Mouse (Mus musculus): ENCODE data around the gene Rps7. TPM values are rescaled to one million over a fixed set of nuclear protein-coding genes. Genes with fewer than 3 reads are reported as not detected.

The Rps7 gene
- 537 and 647 TPM in 2 replicates for polyA plus RNA-seq (2014; fragmentation: Nextera tagmentation; extraction: Ambion mirVana)

DNA sequence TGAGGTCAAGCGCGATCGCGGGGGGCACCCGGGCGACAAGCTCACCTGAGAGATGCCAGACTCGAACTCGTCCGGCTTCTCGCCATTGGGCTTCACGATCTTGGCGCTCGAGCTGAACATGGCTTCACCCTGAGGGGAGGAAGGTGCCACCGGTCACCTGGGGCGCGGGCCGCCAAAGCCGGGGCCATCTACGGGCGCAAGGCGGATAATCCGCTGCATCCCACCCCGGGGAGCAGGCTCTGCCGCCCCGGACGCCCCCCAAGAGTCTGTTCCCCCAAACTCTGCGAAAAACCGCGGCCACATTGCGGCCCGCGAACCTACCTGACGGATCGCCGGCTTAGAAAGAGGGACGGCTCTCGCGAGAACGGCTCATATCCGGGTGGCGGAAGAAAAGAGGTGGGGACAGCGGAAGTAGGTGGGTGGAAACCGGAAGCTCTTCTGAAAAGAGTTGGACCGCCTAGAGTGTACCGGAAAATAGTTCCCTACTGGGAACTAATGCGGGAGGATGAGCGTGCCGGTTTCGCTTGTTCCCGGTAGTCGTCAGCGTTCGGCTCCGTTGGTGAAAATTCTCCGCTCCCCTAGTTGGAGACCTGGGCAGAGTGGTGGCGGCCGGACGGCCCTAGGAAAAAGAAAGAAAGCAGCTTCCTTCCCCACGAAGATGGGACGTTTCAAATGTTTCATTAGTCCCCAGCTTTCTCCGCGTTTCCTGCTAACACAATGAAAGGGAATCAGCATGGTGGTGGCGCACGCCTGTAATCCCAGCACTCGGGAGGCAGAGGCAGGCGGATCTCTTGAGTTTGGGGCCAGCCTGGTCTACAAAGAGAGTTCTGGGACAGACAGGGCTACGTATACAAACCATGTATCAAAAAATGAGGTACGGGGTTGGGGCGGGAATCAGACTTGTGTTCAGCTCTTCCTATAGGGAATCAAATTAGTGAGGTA, at the start of gene Rps7:
Gene Rps7 (minus strand): TSS at position 419 of the 942 bp plus-strand sequence.
- no peaks in the 10 kb centered on the region for H3K9me3 ChIP-seq (ENCODE audit: control insufficient read depth, low read length)
- H3K9ac ChIP-seq (replicated peaks; ENCODE audit: low read depth, low read length), result peak within 1 kb of the TSS; percentile 94
- H3K4me2 ChIP-seq (ENCODE audit: low read depth, low read length), result peak within 1 kb of the TSS; percentile 60
- H3K36me3 ChIP-seq (ENCODE audit: control insufficient read depth, insufficient read depth, low read length), result peaks cover 29% of the 10 kb centered on the region
- 6% methylated on average over 69 of the region's 69 CpGs for WGBS
- peaks cover 8% of the 10 kb centered on the region for H3K4me1 ChIP-seq (ENCODE audit: control insufficient read depth, insufficient read depth, low read length)
- ATAC-seq (ENCODE audit: low read depth), result peak; percentile 98
- H3K27me3 ChIP-seq (ENCODE audit: control insufficient read depth, insufficient read depth, low read length), result no peaks in the 10 kb centered on the region
- H3K27ac ChIP-seq (ENCODE audit: low read depth, low read length), result peak within 1 kb of the TSS; percentile 87
- peak within 1 kb of the TSS; percentile 86 for H3K4me3 ChIP-seq (ENCODE audit: low read depth, low read length)

DNA sequence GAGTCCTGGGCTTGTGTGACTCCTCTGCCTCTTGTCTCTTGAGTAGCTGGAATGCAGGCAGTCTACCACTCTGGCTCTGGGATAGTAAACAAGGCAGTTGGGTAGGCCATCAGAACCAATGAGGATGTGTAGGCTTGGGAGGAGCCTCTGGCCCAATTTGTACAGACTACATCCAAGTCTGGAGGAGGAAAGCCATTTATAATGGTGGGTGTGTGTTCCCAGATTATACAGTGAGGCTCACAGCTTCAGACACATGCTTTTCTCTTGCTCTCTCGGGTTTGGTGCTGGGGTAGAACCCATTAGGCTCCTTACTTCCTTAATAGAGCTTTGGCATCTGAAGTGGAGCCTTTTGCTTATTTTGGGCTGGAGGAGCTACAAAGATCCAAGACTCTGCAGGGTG, 48.9 kb upstream of the Rps7 start:
- H3K4me1 ChIP-seq (ENCODE audit: control insufficient read depth, insufficient read depth, low read length), result no peaks in the 10 kb centered on the region
- H3K27me3 ChIP-seq (ENCODE audit: control insufficient read depth, insufficient read depth, low read length), result no peaks in the 10 kb centered on the region
- no peak overlapping the region for H3K9ac ChIP-seq (replicated peaks; ENCODE audit: low read depth, low read length)
- no peak overlapping the region for H3K4me2 ChIP-seq (ENCODE audit: low read depth, low read length)
- ATAC-seq (ENCODE audit: low read depth), result no peak
- H3K9me3 ChIP-seq (ENCODE audit: control insufficient read depth, low read length), result no peaks in the 10 kb centered on the region
- WGBS, result 94% methylated on average over 1 of the region's 1 CpGs
- 0 out of 2 replicates have a peak, but pooled peaks cover 3% of the 10 kb centered on the region for H3K36me3 ChIP-seq (ENCODE audit: control insufficient read depth, insufficient read depth, low read length)
- H3K4me3 ChIP-seq (ENCODE audit: low read depth, low read length), result no peak overlapping the region
- no peak overlapping the region for H3K27ac ChIP-seq (ENCODE audit: low read depth, low read length)

DNA sequence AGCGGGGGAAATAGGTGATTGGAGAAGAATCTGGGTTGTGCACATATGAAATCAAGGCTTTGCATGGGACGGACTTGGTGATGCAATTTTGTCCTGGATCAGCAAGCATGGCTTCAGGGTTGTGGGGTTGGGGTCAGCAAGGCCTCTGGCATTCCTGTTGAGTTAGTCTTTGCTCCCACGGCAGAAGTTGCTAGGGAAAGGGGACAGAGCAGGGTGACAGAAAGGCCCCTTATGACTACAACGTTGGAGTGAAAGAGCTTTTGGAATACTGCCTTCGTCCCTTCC, 40.1 kb upstream of the Rps7 start:
- Histone ChIP-seq H3K9ac (replicated peaks; ENCODE audit: low read depth, low read length) (peak overlapping the region; percentile 58), H3K4me1 (ENCODE audit: control insufficient read depth, insufficient read depth, low read length) (peaks cover 6% of the 10 kb centered on the region), H3K27ac (ENCODE audit: low read depth, low read length) (peak overlapping the region; percentile 87), H3K36me3 (ENCODE audit: control insufficient read depth, insufficient read depth, low read length) (no peaks in the 10 kb centered on the region), H3K27me3 (ENCODE audit: control insufficient read depth, insufficient read depth, low read length) (no peaks in the 10 kb centered on the region), H3K9me3 (ENCODE audit: control insufficient read depth, low read length) (no peaks in the 10 kb centered on the region), H3K4me3 (ENCODE audit: low read depth, low read length) (peak overlapping the region; percentile 47), H3K4me2 (ENCODE audit: low read depth, low read length) (peak overlapping the region; percentile 56)
- ATAC-seq (ENCODE audit: low read depth), result peak; percentile 2; the same call in 1 of the 2 replicates
- 77% methylated on average over 5 of the region's 5 CpGs for WGBS

DNA sequence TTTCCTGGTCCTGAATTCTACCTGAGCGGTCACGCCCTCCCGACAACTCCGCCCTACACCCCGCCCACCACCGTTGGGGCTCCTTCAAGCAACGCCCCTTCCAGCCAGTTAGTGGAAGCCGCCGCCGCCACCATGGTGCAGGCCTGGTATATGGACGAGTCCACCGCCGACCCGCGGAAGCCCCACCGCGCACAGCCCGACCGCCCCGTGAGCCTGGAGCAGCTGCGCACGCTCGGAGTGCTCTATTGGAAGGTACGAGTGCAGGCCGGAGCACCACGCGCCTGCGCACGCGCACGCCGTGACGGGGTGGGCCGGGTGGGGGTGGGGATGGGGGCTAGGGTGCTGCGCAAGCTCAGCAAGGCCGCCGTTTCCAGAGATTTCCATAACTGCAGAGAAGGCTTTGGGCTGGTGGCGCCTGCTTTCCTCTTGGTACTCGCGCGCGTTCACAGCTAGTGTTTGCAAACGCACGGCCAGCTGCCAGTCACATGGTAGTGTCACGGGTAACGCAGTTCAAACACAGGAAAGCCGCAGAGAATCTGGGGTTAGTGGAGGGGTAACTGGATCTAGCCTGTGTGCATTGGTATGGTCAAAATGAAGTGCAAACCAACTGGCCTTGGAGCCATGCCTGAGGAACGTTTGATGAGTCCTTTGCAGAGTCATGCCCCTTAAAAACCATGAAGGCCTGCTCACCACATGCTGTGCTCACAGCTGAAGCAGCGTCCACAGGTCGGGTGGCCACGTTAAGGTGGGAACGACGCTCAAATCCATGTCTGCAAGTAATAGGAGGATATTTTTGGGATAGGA, 39.6 kb upstream of the Rps7 start, which contains the start of gene Adi1:
Gene Adi1 (plus strand): TSS at position 111 of the 804 bp plus-strand sequence.
- ATAC-seq (ENCODE audit: low read depth), result peak; percentile 99
- Histone ChIP-seq H3K9ac (replicated peaks; ENCODE audit: low read depth, low read length) (peak within 1 kb of the TSS; percentile 58), H3K27ac (ENCODE audit: low read depth, low read length) (peak within 1 kb of the TSS; percentile 87), H3K27me3 (ENCODE audit: control insufficient read depth, insufficient read depth, low read length) (no peaks in the 10 kb centered on the region), H3K4me2 (ENCODE audit: low read depth, low read length) (peak within 1 kb of the TSS; percentile 56), H3K4me3 (ENCODE audit: low read depth, low read length) (peak within 1 kb of the TSS; percentile 47), H3K9me3 (ENCODE audit: control insufficient read depth, low read length) (no peaks in the 10 kb centered on the region), H3K4me1 (ENCODE audit: control insufficient read depth, insufficient read depth, low read length) (peaks cover 6% of the 10 kb centered on the region), H3K36me3 (ENCODE audit: control insufficient read depth, insufficient read depth, low read length) (no peaks in the 10 kb centered on the region)
- 3% methylated on average over 53 of the region's 53 CpGs for WGBS

DNA sequence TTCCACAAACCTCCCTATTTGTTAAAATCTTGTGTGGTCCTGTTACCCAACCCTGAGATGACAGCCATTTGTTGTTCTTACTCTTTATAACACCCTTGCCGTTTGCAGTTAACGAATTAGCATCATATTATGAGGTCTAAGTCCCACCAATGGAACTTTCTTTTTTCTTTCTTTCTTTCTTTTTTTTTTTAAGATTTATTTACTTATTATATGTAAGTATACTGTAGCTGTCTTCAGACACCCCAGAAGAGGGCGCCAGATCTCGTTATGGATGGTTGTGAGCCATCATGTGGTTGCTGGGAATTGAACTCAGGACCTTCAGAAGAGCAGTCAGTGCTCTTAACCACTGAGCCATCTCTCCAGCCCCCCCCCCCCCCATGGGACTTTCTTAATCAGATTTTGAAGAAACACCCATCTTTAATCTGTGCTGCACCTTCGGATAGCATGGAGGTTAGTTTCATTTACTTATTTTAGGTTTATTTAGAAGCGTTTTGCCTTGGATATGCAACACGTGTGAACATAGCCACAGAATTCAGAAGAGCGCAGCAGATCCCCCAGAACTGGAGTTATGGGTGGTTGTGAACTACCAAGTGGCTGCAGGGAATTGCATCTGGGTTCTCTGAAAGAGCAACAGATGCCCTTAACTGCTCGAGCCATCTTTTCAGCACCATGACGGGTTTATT, 38.4 kb upstream of the Rps7 start:
- Histone ChIP-seq H3K27me3 (ENCODE audit: control insufficient read depth, insufficient read depth, low read length) (no peaks in the 10 kb centered on the region), H3K9me3 (ENCODE audit: control insufficient read depth, low read length) (no peaks in the 10 kb centered on the region), H3K9ac (replicated peaks; ENCODE audit: low read depth, low read length) (0 out of 2 replicates have a peak overlapping the region, but pooled peaks have one; percentile 58), H3K36me3 (ENCODE audit: control insufficient read depth, insufficient read depth, low read length) (no peaks in the 10 kb centered on the region), H3K4me1 (ENCODE audit: control insufficient read depth, insufficient read depth, low read length) (peaks cover 6% of the 10 kb centered on the region), H3K27ac (ENCODE audit: low read depth, low read length) (peak overlapping the region; percentile 87), H3K4me2 (ENCODE audit: low read depth, low read length) (peak overlapping the region; percentile 56), H3K4me3 (ENCODE audit: low read depth, low read length) (peak overlapping the region; percentile 47; the same call in 1 of the 2 replicates)
- no peak for ATAC-seq (ENCODE audit: low read depth)
- 86% methylated on average over 10 of the region's 10 CpGs for WGBS

DNA sequence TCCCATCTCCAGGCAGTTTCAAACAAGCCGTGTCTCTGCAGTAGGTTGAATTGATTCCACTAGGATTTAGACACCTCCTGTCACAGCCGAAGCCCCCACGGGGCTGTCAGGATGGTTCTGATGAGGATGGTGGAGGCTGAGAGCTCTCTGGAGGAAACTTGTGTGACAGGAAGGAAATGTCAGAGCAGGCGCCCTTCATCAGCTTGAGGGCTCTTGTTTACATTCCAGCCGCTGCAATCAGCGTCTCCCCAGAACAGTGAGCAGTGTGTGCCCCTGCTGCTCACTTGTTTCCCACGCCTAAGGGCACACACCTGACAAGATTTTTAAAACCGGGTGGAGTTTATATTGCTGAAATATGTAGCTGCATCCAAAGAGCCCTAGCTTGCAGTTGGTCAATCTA, 31.5 kb upstream of the Rps7 start:
- WGBS, result 58% methylated on average over 8 of the region's 8 CpGs
- Histone ChIP-seq H3K27ac (ENCODE audit: low read depth, low read length) (no peak overlapping the region), H3K4me3 (ENCODE audit: low read depth, low read length) (no peak overlapping the region), H3K36me3 (ENCODE audit: control insufficient read depth, insufficient read depth, low read length) (no peaks in the 10 kb centered on the region), H3K27me3 (ENCODE audit: control insufficient read depth, insufficient read depth, low read length) (no peaks in the 10 kb centered on the region), H3K9me3 (ENCODE audit: control insufficient read depth, low read length) (no peaks in the 10 kb centered on the region), H3K4me1 (ENCODE audit: control insufficient read depth, insufficient read depth, low read length) (no peaks in the 10 kb centered on the region), H3K9ac (replicated peaks; ENCODE audit: low read depth, low read length) (no peak overlapping the region), H3K4me2 (ENCODE audit: low read depth, low read length) (no peak overlapping the region)
- no peak for ATAC-seq (ENCODE audit: low read depth)

DNA sequence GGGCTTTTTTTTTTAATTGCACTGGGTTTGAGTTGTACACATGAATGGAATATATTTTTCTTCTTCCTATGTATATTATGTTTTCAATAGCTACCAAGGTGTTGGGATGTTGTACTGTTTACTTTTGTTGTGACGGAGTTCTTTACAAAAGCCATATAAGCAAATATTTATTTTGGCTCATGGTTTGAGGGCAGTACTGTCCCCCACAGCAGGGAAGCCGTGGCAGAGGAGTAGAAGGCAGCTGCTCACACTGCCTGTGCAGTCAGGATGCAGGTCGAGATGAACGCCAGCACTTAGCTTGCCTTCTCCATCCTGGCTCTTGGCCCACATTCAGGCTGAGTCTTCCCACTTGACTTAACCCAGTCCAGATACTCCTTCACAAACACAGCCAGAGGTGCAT, 31.0 kb upstream of the Rps7 start:
- no peaks in the 10 kb centered on the region for H3K4me1 ChIP-seq (ENCODE audit: control insufficient read depth, insufficient read depth, low read length)
- 69% methylated on average over 4 of the region's 4 CpGs for WGBS
- no peak overlapping the region for H3K4me2 ChIP-seq (ENCODE audit: low read depth, low read length)
- no peaks in the 10 kb centered on the region for H3K36me3 ChIP-seq (ENCODE audit: control insufficient read depth, insufficient read depth, low read length)
- H3K27ac ChIP-seq (ENCODE audit: low read depth, low read length), result no peak overlapping the region
- H3K9ac ChIP-seq (replicated peaks; ENCODE audit: low read depth, low read length), result no peak overlapping the region
- ATAC-seq (ENCODE audit: low read depth), result no peak
- H3K9me3 ChIP-seq (ENCODE audit: control insufficient read depth, low read length), result no peaks in the 10 kb centered on the region
- no peak overlapping the region for H3K4me3 ChIP-seq (ENCODE audit: low read depth, low read length)
- no peaks in the 10 kb centered on the region for H3K27me3 ChIP-seq (ENCODE audit: control insufficient read depth, insufficient read depth, low read length)

DNA sequence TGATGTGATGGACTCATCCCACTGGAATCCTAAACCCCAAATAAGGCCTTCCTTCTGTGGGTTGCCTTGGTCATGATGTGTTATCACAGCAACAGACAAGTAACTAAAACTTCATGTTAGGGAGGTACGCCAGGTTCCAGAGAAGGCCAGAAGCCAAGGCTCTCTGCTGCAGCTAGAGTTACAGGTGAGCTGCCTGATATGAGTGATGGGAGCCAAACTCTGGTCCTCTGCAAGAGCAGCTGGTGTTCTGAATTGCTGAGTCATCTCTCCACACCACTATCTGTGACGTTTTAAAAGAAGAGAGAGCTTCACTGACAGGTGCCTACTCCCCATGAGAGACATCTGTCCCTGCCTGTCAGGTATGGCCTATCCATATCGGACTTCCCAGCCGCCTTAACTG, 26.9 kb upstream of the Rps7 start:
- no peak overlapping the region for H3K4me3 ChIP-seq (ENCODE audit: low read depth, low read length)
- peaks cover 29% of the 10 kb centered on the region for H3K36me3 ChIP-seq (ENCODE audit: control insufficient read depth, insufficient read depth, low read length)
- H3K27ac ChIP-seq (ENCODE audit: low read depth, low read length), result no peak overlapping the region
- no peak overlapping the region for H3K9ac ChIP-seq (replicated peaks; ENCODE audit: low read depth, low read length)
- 86% methylated on average over 4 of the region's 4 CpGs for WGBS
- no peaks in the 10 kb centered on the region for H3K27me3 ChIP-seq (ENCODE audit: control insufficient read depth, insufficient read depth, low read length)
- no peak for ATAC-seq (ENCODE audit: low read depth)
- H3K4me2 ChIP-seq (ENCODE audit: low read depth, low read length), result no peak overlapping the region
- H3K9me3 ChIP-seq (ENCODE audit: control insufficient read depth, low read length), result no peaks in the 10 kb centered on the region
- no peaks in the 10 kb centered on the region for H3K4me1 ChIP-seq (ENCODE audit: control insufficient read depth, insufficient read depth, low read length)
